Comparison of ENCODE assay signal across 8 mouse cellular contexts in the genomic region with DNA sequence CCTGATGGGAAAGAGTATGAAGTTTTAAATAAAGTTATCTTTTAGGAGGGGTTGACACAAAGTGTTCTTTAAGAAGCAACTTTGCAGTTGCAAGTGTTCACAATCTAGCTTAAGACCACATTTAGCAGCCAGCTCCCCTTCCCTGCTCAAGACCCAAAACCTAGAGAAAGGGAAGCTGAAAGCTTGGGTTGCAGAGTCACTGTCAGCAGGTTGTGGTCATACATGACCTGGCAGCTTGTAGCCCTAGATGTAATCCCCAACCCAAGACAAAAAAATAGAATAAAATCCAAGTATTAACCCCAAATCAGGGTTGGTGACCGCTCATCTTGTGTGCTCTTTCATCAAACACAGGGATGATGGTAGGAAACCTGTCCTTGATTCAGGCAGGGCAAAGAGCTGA. TPM values are rescaled to one million over a fixed set of nuclear protein-coding genes. Genes with fewer than 3 reads are reported as not detected.
DNase-seq lines count a peak whose midpoint lies in the region; ATAC-seq and TF ChIP-seq lines count a peak whose summit lies in the region.

No protein-coding gene starts in this region.

- no peak for DNase-seq in left cerebral cortex, adult 2 months (ENCODE audit: extremely low spot score in 1 of 2, low spot score in 2 of 2)
- no peak for DNase-seq in left cerebral cortex, adult 18-20 months (ENCODE audit: low spot score in 2 of 2)
- DNase-seq in limb, embryonic 10.5 days (ENCODE audit: low spot score): no peak
- no peak for DNase-seq in cerebellum, adult 11 months
- no peak for DNase-seq in yolk sac, embryonic 10.5 days (ENCODE audit: low spot score)
- DNase-seq in kidney, postnatal 25 days: no peak

- H3K4me1 ChIP-seq in embryonic facial prominence, embryonic 12.5 days: peaks cover 34% of the 10 kb centered on the region
- peaks cover 44% of the 10 kb centered on the region for H3K4me1 ChIP-seq in limb, embryonic 10.5 days
- H3K4me1 ChIP-seq in neural tube, embryonic 14.5 days (ENCODE audit: control insufficient read depth, insufficient read depth, low read length): peaks cover 39% of the 10 kb centered on the region

- no peaks in the 10 kb centered on the region for H3K27me3 ChIP-seq in embryonic facial prominence, embryonic 12.5 days
- H3K27me3 ChIP-seq in limb, embryonic 10.5 days (ENCODE audit: low read depth, poor library complexity, severe bottlenecking): no peaks in the 10 kb centered on the region
- H3K27me3 ChIP-seq in neural tube, embryonic 14.5 days (ENCODE audit: control insufficient read depth, insufficient read depth, low read length): no peaks in the 10 kb centered on the region

- peak overlapping the region; percentile 94 for H3K4me3 ChIP-seq in left cerebral cortex, adult 2 months
- peak overlapping the region; percentile 70 for H3K4me3 ChIP-seq in embryonic facial prominence, embryonic 12.5 days
- peak overlapping the region; percentile 94 for H3K4me3 ChIP-seq in limb, embryonic 10.5 days
- peak overlapping the region; percentile 82 for H3K4me3 ChIP-seq in neural tube, embryonic 14.5 days (ENCODE audit: low read depth, low read length)

- H3K27ac ChIP-seq in left cerebral cortex, adult 2 months: peak overlapping the region; percentile 99; the same call in 1 of the 2 replicates
- no peak overlapping the region for H3K27ac ChIP-seq in embryonic facial prominence, embryonic 12.5 days
- H3K27ac ChIP-seq in limb, embryonic 10.5 days: peak overlapping the region; percentile 96
- no peak overlapping the region for H3K27ac ChIP-seq in neural tube, embryonic 14.5 days (ENCODE audit: low read depth, low read length)

- peaks cover 63% of the 10 kb centered on the region for H3K36me3 ChIP-seq in embryonic facial prominence, embryonic 12.5 days
- peaks cover 74% of the 10 kb centered on the region for H3K36me3 ChIP-seq in limb, embryonic 10.5 days
- H3K36me3 ChIP-seq in neural tube, embryonic 14.5 days (ENCODE audit: control insufficient read depth, insufficient read depth, low read length): peaks cover 40% of the 10 kb centered on the region

- WGBS in embryonic facial prominence, embryonic 12.5 days: 79% methylated on average over 1 of the region's 1 CpGs
- WGBS in limb, embryonic 10.5 days: 77% methylated on average over 1 of the region's 1 CpGs
- 89% methylated on average over 1 of the region's 1 CpGs for WGBS in neural tube, embryonic 14.5 days

- no peaks in the 10 kb centered on the region for H3K9me3 ChIP-seq in embryonic facial prominence, embryonic 12.5 days
- no peaks in the 10 kb centered on the region for H3K9me3 ChIP-seq in limb, embryonic 10.5 days (replicated peaks)
- no peaks in the 10 kb centered on the region for H3K9me3 ChIP-seq in neural tube, embryonic 14.5 days (ENCODE audit: control insufficient read depth, low read length)

- ATAC-seq in embryonic facial prominence, embryonic 12.5 days (ENCODE audit: insufficient number of reproducible peaks, insufficient read depth, low FRiP score, low TSS enrichment): no peak
- ATAC-seq in neural tube, embryonic 14.5 days (ENCODE audit: low read depth): no peak

- peak overlapping the region; percentile 79 for H3K9ac ChIP-seq in embryonic facial prominence, embryonic 12.5 days
- peak overlapping the region; percentile 74; the same call in 1 of the 2 replicates for H3K9ac ChIP-seq in neural tube, embryonic 14.5 days (replicated peaks; ENCODE audit: low read depth, low read length)

- no peak for TF ChIP-seq CTCF in left cerebral cortex, adult 2 months (IDR thresholded peaks at IDR 0.05)

- intact Hi-C loops in left cerebral cortex, adult 2 months (cut with DNase I): loop anchor here (5.0 kb wide), 1 partner anchor 84 kb away; no protein-coding TSS in a partner anchor

- H3K4me2 ChIP-seq in embryonic facial prominence, embryonic 12.5 days (replicated peaks): peak overlapping the region; percentile 94
- peak overlapping the region; percentile 86 for H3K4me2 ChIP-seq in neural tube, embryonic 14.5 days (ENCODE audit: low read depth, low read length)

RNA-seq across cellular contexts. Expression of gene Safb2, which starts 1.3 kb away (rescaled TPM):
- total RNA-seq in left cerebral cortex, adult 2 months (2021): 100 to 1,000 TPM; 133 to 148 TPM
- total RNA-seq in left cerebral cortex, adult 18-20 months (2021): 100 to 1,000 TPM; 104 to 120 TPM
- polyA plus RNA-seq in embryonic facial prominence, embryonic 12.5 days (2016; fragmentation: Nextera tagmentation; extraction: Ambion mirVana): 98.7 and 100 TPM in 2 replicates
- polyA plus RNA-seq in limb, embryonic 10.5 days (2016; fragmentation: Nextera tagmentation; extraction: Ambion mirVana): 91.7 and 110 TPM in 2 replicates
- polyA plus RNA-seq in neural tube, embryonic 14.5 days (2014; fragmentation: Nextera tagmentation; extraction: Ambion mirVana): 56.2 and 58.4 TPM in 2 replicates

RNA-seq across cellular contexts. Expression of gene Safb, which starts 1.6 kb away (rescaled TPM):
- 100 to 1,000 TPM; 160 to 168 TPM for total RNA-seq in left cerebral cortex, adult 2 months (2021)
- total RNA-seq in left cerebral cortex, adult 18-20 months (2021): 100 to 1,000 TPM; 158 to 159 TPM
- 152 and 157 TPM in 2 replicates for polyA plus RNA-seq in embryonic facial prominence, embryonic 12.5 days (2016; fragmentation: Nextera tagmentation; extraction: Ambion mirVana)
- polyA plus RNA-seq in limb, embryonic 10.5 days (2016; fragmentation: Nextera tagmentation; extraction: Ambion mirVana): 161 and 183 TPM in 2 replicates
- polyA plus RNA-seq in neural tube, embryonic 14.5 days (2014; fragmentation: Nextera tagmentation; extraction: Ambion mirVana): 80.9 and 84.8 TPM in 2 replicates

RNA-seq across cellular contexts. Expression of gene 2410015M20Rik, which starts 26.5 kb away (rescaled TPM):
- total RNA-seq in left cerebral cortex, adult 2 months (2021): 100 to 1,000 TPM; 123 to 148 TPM
- total RNA-seq in left cerebral cortex, adult 18-20 months (2021): 100 to 1,000 TPM; 139 to 143 TPM
- polyA plus RNA-seq in embryonic facial prominence, embryonic 12.5 days (2016; fragmentation: Nextera tagmentation; extraction: Ambion mirVana): 208 and 214 TPM in 2 replicates
- polyA plus RNA-seq in limb, embryonic 10.5 days (2016; fragmentation: Nextera tagmentation; extraction: Ambion mirVana): 205 and 206 TPM in 2 replicates
- 177 and 190 TPM in 2 replicates for polyA plus RNA-seq in neural tube, embryonic 14.5 days (2014; fragmentation: Nextera tagmentation; extraction: Ambion mirVana)

RNA-seq across cellular contexts. Expression of gene Gm20219, which starts 28.9 kb away (rescaled TPM):
- 1 to 10 TPM; 2.5 to 4.0 TPM for total RNA-seq in left cerebral cortex, adult 2 months (2021)
- total RNA-seq in left cerebral cortex, adult 18-20 months (2021): 1 to 10 TPM; 2.7 to 3.2 TPM
- polyA plus RNA-seq in embryonic facial prominence, embryonic 12.5 days (2016; fragmentation: Nextera tagmentation; extraction: Ambion mirVana): 1.4 and 1.7 TPM in 2 replicates
- 0.58 and 1.3 TPM in 2 replicates for polyA plus RNA-seq in limb, embryonic 10.5 days (2016; fragmentation: Nextera tagmentation; extraction: Ambion mirVana)
- polyA plus RNA-seq in neural tube, embryonic 14.5 days (2014; fragmentation: Nextera tagmentation; extraction: Ambion mirVana): 1.5 and 1.9 TPM in 2 replicates

RNA-seq across cellular contexts. Expression of gene Rpl36, which starts 30.1 kb away (rescaled TPM):
- 100 to 1,000 TPM; 351 to 353 TPM for total RNA-seq in left cerebral cortex, adult 2 months (2021)
- total RNA-seq in left cerebral cortex, adult 18-20 months (2021): 100 to 1,000 TPM; 405 to 414 TPM
- 1,591 and 1,618 TPM in 2 replicates for polyA plus RNA-seq in embryonic facial prominence, embryonic 12.5 days (2016; fragmentation: Nextera tagmentation; extraction: Ambion mirVana)
- 1,560 and 1,788 TPM in 2 replicates for polyA plus RNA-seq in limb, embryonic 10.5 days (2016; fragmentation: Nextera tagmentation; extraction: Ambion mirVana)
- 1,033 and 1,098 TPM in 2 replicates for polyA plus RNA-seq in neural tube, embryonic 14.5 days (2014; fragmentation: Nextera tagmentation; extraction: Ambion mirVana)

Comparison
In these comparisons a context has a peak if more than half of its experiments do, and no peak if none do; other contexts are left out.
1. H3K27ac ChIP-seq: peak in left cerebral cortex, adult 2 months (single experiment) and limb, embryonic 10.5 days (single experiment); none in embryonic facial prominence, embryonic 12.5 days (single experiment) and neural tube, embryonic 14.5 days (single experiment).
2. Peak in every context shown above with its lines, with median percentiles within 50 percentile points of each other: H3K4me3 ChIP-seq.